Mouse (Mus musculus) bone marrow macrophage, adult 2 months (primary cell): ENCODE results near the gene Tor2a. TPM values are rescaled to one million over a fixed set of nuclear protein-coding genes. Genes with fewer than 3 reads are reported as not detected.

Source experiments
- H3K27ac ChIP-seq: 2 replicates; pipeline ENCODE4 v1.5.1; 2012; ENCODE audit warnings: low read depth, low read length; ENCODE audit not compliant: insufficient read depth
- H3K4me1 ChIP-seq: 2 replicates; pipeline ENCODE4 v1.6.1; 2012; ENCODE audit warnings: low read length; ENCODE audit not compliant: control insufficient read depth, insufficient read depth
- H3K4me3 ChIP-seq: 2 replicates; pipeline ENCODE4 v1.5.1; 2012; ENCODE audit warnings: mild to moderate bottlenecking, low read length, moderate library complexity; ENCODE audit not compliant: insufficient read depth
- CTCF ChIP-seq: IDR thresholded peaks from 2 replicates; pipeline ENCODE4 v1.5.1; 2012; ENCODE audit warnings: low read depth, mild to moderate bottlenecking, low read length, moderate library complexity
- POLR2A ChIP-seq: IDR thresholded peaks from 2 replicates; pipeline ENCODE4 v1.6.1; 2012; ENCODE audit warnings: mild to moderate bottlenecking, low read depth, low read length, borderline replicate concordance
- polyA plus RNA-seq: library from polyadenylated mRNA; stranded (reverse); fragments of >200 nt; gene quantifications from 2 replicates; pipeline ENCODE4 v1.2.4, GENCODE M21; 2012; ENCODE audit not compliant: missing spikeins, insufficient read depth, insufficient read length

Gene Tor2a
- polyA plus RNA-seq, 1 experiment: 32.1 TPM

DNA sequence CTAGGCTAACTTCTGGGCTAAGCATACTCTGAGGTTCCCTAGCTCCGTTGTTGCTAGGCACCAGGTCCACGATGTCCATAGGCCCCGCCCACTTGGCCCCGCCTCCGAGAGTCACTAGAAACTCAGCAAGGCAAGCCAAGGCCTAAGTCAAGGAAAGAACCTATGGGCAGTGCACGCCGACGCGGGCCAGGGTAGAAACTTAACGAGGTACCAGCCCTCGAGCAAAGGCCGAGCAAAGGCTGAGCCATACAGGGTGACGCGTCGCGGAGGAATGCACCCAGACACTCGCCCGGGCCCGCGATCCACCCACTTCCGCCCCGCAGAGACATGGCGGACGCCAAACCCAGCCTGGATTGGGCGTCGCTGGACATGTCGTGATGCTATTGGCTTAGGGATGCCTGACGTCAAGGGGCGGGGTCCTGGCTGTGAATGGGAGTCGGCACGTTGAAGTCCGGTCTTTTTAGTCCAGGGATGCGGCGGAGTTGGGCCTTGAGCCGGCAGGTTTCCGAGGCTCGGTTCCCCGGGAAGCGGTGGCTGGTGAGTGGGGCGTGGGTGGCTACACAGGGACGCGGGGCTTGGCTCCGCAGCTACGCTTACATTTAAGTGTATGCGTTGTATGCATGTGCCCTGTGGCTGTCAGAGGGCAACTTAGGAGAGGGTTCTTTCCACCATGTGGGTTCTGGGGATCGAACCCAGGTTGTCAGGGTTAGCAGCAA lies 18.5 kb downstream of the Tor2a start, which contains the start of the genes Ttc16 and Ptrh1:
Gene Ttc16 (minus strand): TSS at position 275 of the 716 bp plus-strand sequence.
Gene Ptrh1 (plus strand): TSS at position 428 of the 716 bp plus-strand sequence.
- Histone ChIP-seq H3K4me1 (peaks cover 6% of the 10 kb centered on the region), H3K27ac (peak within 1 kb of the TSS; percentile 30), H3K4me3 (peak within 1 kb of the TSS; percentile 64)
- TF ChIP-seq POLR2A: no peak
- no peak for TF ChIP-seq CTCF

DNA sequence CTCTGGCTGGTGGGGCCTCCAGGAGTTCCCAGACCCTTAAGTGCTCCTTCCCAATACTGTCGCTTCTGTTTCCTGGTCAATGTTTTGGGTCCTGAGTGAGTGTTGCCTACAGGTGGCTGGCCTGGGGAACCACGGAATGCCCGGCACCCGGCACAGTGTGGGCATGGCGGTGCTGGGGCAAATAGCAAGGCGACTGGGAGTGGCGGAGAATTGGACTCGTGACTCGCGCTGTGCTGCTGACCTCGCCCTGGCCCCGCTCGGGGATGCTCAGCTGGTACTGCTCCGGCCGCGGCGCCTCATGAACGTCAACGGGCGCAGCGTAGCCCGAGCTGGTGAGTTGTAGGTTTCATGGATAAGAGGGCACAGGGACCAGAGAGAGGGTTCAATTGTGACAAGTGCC lies 19.2 kb downstream of the Tor2a start:
- Histone ChIP-seq H3K4me3 (peak overlapping the region; percentile 64), H3K27ac (no peak overlapping the region), H3K4me1 (peaks cover 6% of the 10 kb centered on the region)
- no peak for TF ChIP-seq POLR2A
- TF ChIP-seq CTCF: no peak

DNA sequence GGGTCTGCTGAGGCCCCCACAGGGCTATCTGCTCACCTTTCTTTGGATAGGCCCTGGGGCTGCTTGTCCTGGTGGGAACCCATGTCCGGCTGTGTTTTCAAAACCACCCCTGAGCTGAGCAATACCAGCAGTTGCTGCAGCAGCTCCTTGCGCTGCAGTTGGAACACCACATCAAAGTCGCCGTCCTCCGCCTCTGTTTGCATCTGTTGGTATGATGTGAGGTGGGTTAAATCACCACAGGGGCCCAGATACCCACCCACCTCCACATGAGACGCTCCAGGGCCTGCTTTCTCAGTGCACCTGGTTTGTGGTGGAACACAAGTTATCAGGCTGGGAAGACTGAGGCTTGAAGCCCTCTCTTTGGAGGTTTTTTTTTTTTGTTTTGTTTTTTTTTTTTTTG lies 21.0 kb downstream of the Tor2a start:
- Histone ChIP-seq H3K4me3 (no peak overlapping the region), H3K27ac (no peak overlapping the region), H3K4me1 (peaks cover 6% of the 10 kb centered on the region)
- TF ChIP-seq CTCF (no peak), POLR2A (no peak)

DNA sequence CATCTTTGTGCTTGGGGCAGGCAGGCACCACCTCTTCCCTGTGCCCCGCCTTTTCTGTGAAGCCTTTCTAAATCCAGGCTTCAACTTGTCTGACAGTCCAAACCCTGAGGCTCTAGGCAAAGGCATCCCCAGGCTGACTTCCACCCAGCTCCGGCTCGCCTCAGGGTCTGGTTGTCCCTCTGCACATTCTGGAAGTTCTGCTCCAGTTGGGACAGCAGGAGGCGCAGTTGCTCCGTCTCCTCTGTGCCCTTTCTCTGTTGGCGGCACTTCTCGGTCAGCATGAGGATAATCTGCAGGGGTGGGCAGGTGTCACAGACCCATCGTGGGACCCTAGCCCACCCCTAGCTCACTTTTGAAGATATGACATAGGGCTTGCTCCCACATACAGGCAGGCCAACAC lies 22.1 kb downstream of the Tor2a start:
- Histone ChIP-seq H3K4me1 (peaks cover 8% of the 10 kb centered on the region), H3K4me3 (no peak overlapping the region), H3K27ac (no peak overlapping the region)
- peak; percentile 47; the same call in 1 of the 2 replicates for TF ChIP-seq CTCF
- no peak for TF ChIP-seq POLR2A

DNA sequence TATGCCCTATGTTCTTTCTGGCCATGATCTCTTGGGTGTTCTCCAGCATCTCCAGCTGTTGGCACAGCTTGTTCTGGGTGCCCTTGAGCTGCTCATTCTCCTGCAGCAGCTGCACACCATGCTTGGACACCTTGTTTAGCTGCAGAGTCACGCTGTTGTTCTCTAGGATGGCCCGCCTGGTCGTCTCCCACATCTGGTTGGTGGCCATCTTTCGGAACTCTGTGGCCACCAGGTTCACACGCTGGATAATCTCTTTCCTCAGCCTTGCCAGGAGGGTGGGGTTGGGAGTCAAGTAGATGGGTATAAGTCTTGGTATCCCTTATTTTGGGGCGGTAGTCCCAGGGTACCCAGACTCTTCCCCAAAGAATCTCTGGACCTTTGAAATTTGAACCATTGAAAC lies 22.7 kb downstream of the Tor2a start:
- TF ChIP-seq POLR2A (no peak), CTCF (no peak)
- Histone ChIP-seq H3K4me1 (peaks cover 8% of the 10 kb centered on the region), H3K27ac (no peak overlapping the region), H3K4me3 (no peak overlapping the region)

DNA sequence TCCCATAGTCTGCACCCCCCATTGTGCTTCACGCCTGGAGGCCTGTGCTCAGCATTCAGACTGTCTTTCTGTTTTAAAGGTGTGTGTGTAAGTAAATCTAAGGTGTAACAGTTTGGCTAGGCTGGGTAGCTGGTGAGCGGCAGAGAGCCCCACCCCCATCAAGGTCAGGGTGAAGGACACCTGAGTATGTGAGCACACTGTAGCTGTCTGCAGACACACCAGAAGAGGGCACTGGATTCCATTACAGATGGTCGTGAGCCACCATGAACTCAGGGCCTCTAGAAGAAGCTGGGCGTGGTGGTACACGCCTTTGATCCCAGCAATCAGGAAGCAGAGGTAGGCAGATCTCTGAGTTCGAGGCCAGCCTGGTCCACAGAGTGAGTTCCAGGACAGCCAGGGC lies 24.7 kb downstream of the Tor2a start:
- Histone ChIP-seq H3K4me3 (no peak overlapping the region), H3K27ac (no peak overlapping the region), H3K4me1 (peaks cover 3% of the 10 kb centered on the region)
- TF ChIP-seq POLR2A (no peak), CTCF (no peak)

DNA sequence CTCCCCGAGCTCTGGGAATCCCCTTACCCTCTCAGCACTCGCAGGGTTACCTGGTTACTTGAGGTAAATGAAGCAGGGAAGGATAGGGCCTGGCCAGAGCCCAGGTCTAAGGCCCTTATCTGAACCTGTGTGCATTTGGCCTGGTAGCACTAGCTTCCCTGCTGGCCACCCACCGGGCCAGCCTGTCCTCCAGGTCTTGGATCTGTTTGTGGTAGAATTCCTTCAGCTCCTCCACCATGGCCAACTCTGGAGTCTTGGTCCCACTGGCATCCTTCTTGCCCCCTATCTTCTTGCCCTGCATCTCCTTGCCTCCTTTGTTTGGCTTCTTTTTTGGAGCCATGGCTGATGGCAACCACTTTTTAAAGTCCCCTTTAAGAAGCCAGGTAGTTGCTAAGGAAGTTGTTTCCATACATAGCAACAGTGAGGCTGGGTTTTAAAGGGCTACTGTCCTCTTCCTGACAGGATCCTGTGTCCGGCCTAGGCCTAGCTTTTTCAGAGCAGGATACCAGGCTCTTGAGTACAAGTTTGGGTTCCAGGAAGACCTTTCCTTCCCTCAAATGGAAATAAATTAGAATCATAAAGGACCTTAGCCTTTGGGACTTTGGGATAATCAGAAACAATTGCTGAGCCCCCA lies 27.1 kb downstream of the Tor2a start, which contains the start of gene Cfap157:
Gene Cfap157 (minus strand): TSS at position 381 of the 634 bp plus-strand sequence.
- Histone ChIP-seq H3K4me1 (peaks cover 2% of the 10 kb centered on the region), H3K27ac (no peak within 1 kb of the TSS), H3K4me3 (no peak within 1 kb of the TSS)
- TF ChIP-seq POLR2A (no peak), CTCF (no peak)

DNA sequence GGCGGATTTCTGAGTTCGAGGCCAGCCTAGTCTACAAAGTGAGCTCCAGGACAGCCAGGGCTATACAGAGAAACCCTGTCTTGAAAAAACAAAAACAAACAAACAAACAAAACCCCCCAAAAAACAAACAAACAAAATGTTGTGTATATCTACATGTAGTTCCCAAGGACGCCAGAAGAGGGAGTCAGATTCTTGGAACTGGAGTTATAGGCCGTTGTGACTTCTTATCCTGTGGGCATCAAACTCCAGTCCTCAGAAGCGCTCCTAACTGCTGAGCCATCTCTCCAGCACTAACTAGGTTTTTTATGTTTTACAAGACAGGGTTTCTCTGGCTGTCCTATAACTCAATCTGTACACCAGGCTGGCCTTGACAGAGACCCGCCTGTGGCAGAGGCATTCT lies 30.1 kb downstream of the Tor2a start:
- Histone ChIP-seq H3K27ac (no peak overlapping the region), H3K4me3 (no peak overlapping the region)
- TF ChIP-seq CTCF (no peak), POLR2A (no peak)

DNA sequence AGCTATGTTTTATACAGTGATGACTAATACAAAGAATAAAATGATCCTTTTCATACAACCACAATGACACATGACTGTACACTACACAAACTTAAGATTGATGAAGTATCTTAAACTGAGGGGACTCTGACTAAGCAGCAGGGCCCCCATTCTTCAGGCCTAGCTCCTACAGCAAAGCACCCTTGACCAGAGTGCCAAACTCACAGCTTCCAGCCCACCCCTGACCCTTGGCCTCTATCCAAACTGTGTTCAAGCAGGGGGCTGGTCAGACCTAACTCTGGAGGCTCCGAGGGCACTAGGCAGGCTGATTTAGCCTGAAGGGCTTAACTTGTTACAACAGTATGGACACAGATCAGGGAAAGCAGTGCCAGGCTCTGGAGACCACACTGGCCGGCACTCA lies 31.5 kb downstream of the Tor2a start:
- Histone ChIP-seq H3K27ac (no peak overlapping the region), H3K4me1 (peaks cover 2% of the 10 kb centered on the region), H3K4me3 (no peak overlapping the region)
- TF ChIP-seq CTCF: no peak
- TF ChIP-seq POLR2A: no peak

More for the DNA sequence above, 30.1 kb downstream of the Tor2a start:
- peaks cover 2% of the 10 kb centered on the region for H3K4me1 ChIP-seq

DNA sequence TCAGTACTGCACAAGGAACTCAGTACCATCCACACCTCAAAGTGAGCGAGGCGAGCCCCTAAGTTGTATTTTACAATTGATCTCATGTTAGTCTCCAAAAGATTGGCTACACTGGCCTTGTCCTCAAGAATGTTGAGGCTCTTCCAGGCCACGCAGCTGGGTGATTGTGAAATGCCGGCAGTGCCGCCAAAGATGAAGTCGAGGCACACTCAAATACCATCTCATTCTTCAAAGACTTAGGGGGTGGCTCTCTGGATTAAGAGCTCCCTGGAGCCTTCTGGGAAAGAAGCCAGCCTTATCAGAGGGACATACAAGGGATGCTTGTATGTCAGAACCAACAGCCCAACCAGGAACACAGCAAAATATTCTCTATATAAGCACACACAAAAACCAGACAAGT lies 34.3 kb downstream of the Tor2a start:
- no peak overlapping the region for H3K27ac ChIP-seq
- no peaks in the 10 kb centered on the region for H3K4me1 ChIP-seq
- TF ChIP-seq CTCF: no peak
- TF ChIP-seq POLR2A: no peak
- no peak overlapping the region for H3K4me3 ChIP-seq
